In genomic region chr1:176994707-176995418, GRCm38 (mm10) we compare ENCODE assay signal across 10 mouse cellular contexts.
DNase-seq lines count a peak whose midpoint lies in the region; ATAC-seq lines count a peak whose summit lies in the region.
"Had no signal": no experiment of that assay in that cellular context is flagged by ENCODE, and none has a peak within 500 bp of the region (broad histone marks: within the 10 kb centered on the region; RNA-seq: fewer than 3 reads in every experiment).

No protein-coding gene starts in this region.

- H3K36me3 ChIP-seq in forebrain, embryonic 14.5 days (ENCODE audit: control insufficient read depth, insufficient read depth, low read length), result no peaks in the 10 kb centered on the region
- no peaks in the 10 kb centered on the region for H3K36me3 ChIP-seq in limb, embryonic 13.5 days
- H3K36me3 ChIP-seq in heart, embryonic 12.5 days, result no peaks in the 10 kb centered on the region
- H3K36me3 ChIP-seq: liver, embryonic 15.5 days had no signal

- DNase-seq in left cerebral cortex, postnatal 25 days (ENCODE audit: low spot score in 2 of 2), result peak; percentile 46 to 81
- no peak for DNase-seq in left cerebral cortex, postnatal 14 days (ENCODE audit: low spot score in 2 of 2)
- peak; percentile 92 for DNase-seq in forebrain, embryonic 14.5 days (ENCODE audit: low spot score)
- DNase-seq in telencephalon, adult 2 months (ENCODE audit: low read depth, low spot score), result peak; percentile 74
- DNase-seq in right cerebral cortex, postnatal 14 days, result no peak
- DNase-seq in gastrocnemius, adult 8-10 months (ENCODE audit: low spot score in 2 of 2), result no peak
- DNase-seq: kidney, adult 11 months had no signal

- WGBS in forebrain, embryonic 14.5 days, result 6% methylated on average over 11 of the region's 11 CpGs
- 10% methylated on average over 11 of the region's 11 CpGs for WGBS in limb, embryonic 13.5 days
- 51% methylated on average over 11 of the region's 11 CpGs for WGBS in heart, embryonic 12.5 days

- no peak overlapping the region for H3K4me2 ChIP-seq in forebrain, embryonic 14.5 days (ENCODE audit: low read length)
- H3K4me2 ChIP-seq in limb, embryonic 13.5 days (replicated peaks), result peak overlapping the region; percentile 7
- H3K4me2 ChIP-seq in heart, embryonic 12.5 days, result no peak overlapping the region
- H3K4me2 ChIP-seq: liver, embryonic 15.5 days had no signal

- intact Hi-C loops in left cerebral cortex, postnatal 25 days (cut with DNase I), result loop anchor here (5.0 kb wide), 2 partner anchors 108 to 192 kb away; no protein-coding TSS in a partner anchor
- intact Hi-C loops in left cerebral cortex, postnatal 14 days (cut with DNase I), result no loop called here

- H3K4me1 ChIP-seq in forebrain, embryonic 14.5 days (ENCODE audit: control insufficient read depth, insufficient read depth, low read length), result peaks cover 67% of the 10 kb centered on the region
- peaks cover 56% of the 10 kb centered on the region for H3K4me1 ChIP-seq in limb, embryonic 13.5 days
- H3K4me1 ChIP-seq in heart, embryonic 12.5 days (replicated peaks), result peaks cover 48% of the 10 kb centered on the region

- peak overlapping the region; percentile 35; the same call in 1 of the 2 replicates for H3K9ac ChIP-seq in forebrain, embryonic 14.5 days (ENCODE audit: low read length)
- no peak overlapping the region for H3K9ac ChIP-seq in limb, embryonic 13.5 days
- no peak overlapping the region for H3K9ac ChIP-seq in heart, embryonic 12.5 days
- H3K9ac ChIP-seq: liver, embryonic 15.5 days had no signal

- H3K27ac ChIP-seq in forebrain, embryonic 14.5 days (ENCODE audit: low read depth, low read length), result peak overlapping the region; percentile 97
- H3K27ac ChIP-seq in limb, embryonic 13.5 days, result peak overlapping the region; percentile 22; the same call in 1 of the 2 replicates
- H3K27ac ChIP-seq in heart, embryonic 12.5 days (ENCODE audit: poor library complexity, severe bottlenecking), result no peak overlapping the region
- H3K27ac ChIP-seq: liver, embryonic 15.5 days had no signal

- no peak overlapping the region for H3K4me3 ChIP-seq in forebrain, embryonic 14.5 days (ENCODE audit: low read depth, low read length)
- H3K4me3 ChIP-seq in limb, embryonic 13.5 days, result no peak overlapping the region
- no peak overlapping the region for H3K4me3 ChIP-seq in heart, embryonic 12.5 days
- H3K4me3 ChIP-seq: liver, embryonic 15.5 days had no signal

- H3K27me3 ChIP-seq in forebrain, embryonic 14.5 days (replicated peaks; ENCODE audit: control insufficient read depth, insufficient read depth, low read length), result no peaks in the 10 kb centered on the region
- H3K27me3 ChIP-seq in limb, embryonic 13.5 days, result peaks cover 14% of the 10 kb centered on the region
- no peaks in the 10 kb centered on the region for H3K27me3 ChIP-seq in heart, embryonic 12.5 days (replicated peaks)
- H3K27me3 ChIP-seq: liver, embryonic 15.5 days had no signal

- ATAC-seq in forebrain, embryonic 14.5 days, result peak; percentile 64
- peak; percentile 51 for ATAC-seq in limb, embryonic 13.5 days (ENCODE audit: low FRiP score, low read depth)
- ATAC-seq in heart, embryonic 12.5 days (ENCODE audit: insufficient number of reproducible peaks, low FRiP score), result no peak

- H3K9me3 ChIP-seq in forebrain, embryonic 14.5 days (replicated peaks; ENCODE audit: control insufficient read depth, low read length), result no peaks in the 10 kb centered on the region
- no peaks in the 10 kb centered on the region for H3K9me3 ChIP-seq in limb, embryonic 13.5 days
- no peaks in the 10 kb centered on the region for H3K9me3 ChIP-seq in heart, embryonic 12.5 days (replicated peaks)
- H3K9me3 ChIP-seq: liver, embryonic 15.5 days had no signal

Comparison
In these comparisons a context has a peak if more than half of its experiments do, and no peak if none do; other contexts are left out.
1. DNase-seq: peak in left cerebral cortex, postnatal 25 days (2 of 2), forebrain, embryonic 14.5 days (single experiment) and telencephalon, adult 2 months (single experiment); none in left cerebral cortex, postnatal 14 days (0 of 2), right cerebral cortex, postnatal 14 days (single experiment) and gastrocnemius, adult 8-10 months (0 of 2).